Mouse (Mus musculus): Measurements from ENCODE around the gene Hist1h2ag. TPM values are rescaled to one million over a fixed set of nuclear protein-coding genes. Genes with fewer than 3 reads are reported as not detected.

Gene Hist1h2ag
- total RNA-seq (2023): 10 to 100 TPM; 70.3 to 95.1 TPM

GRCm38 (mm10) chr13:22042568-22043502 is at the start of gene Hist1h2ag, which contains the start of gene Hist1h2bj:
Gene Hist1h2ag, minus strand, starts transcription at chr13:22042944.
Gene Hist1h2bj, plus strand, starts transcription at chr13:22043214.

GRCm38 (mm10) chr13:22084140-22084539 is 41.4 kb upstream of the Hist1h2ag start, which contains the start of gene Vmn1r188:
Gene Vmn1r188, plus strand, starts transcription at chr13:22084440.

GRCm38 (mm10) chr13:22041142-22041536 is 1.6 kb downstream of the Hist1h2ag start, which contains the start of gene Hist1h4i:
Gene Hist1h4i, minus strand, starts transcription at chr13:22041362.

GRCm38 (mm10) chr13:22035267-22036148 is 7.2 kb downstream of the Hist1h2ag start, which contains the start of the genes Hist1h2ah and Hist1h2bk:
Gene Hist1h2ah, minus strand, starts transcription at chr13:22035568.
Gene Hist1h2bk, plus strand, starts transcription at chr13:22035870.

GRCm38 (mm10) chr13:22009642-22010041 is 33.1 kb downstream of the Hist1h2ag start, which contains the start of gene Prss16:
Gene Prss16, minus strand, starts transcription at chr13:22009742.

Other genes with a start within 250 kb of the Hist1h2ag start
- 100 to 1,000 TPM; 251 to 269 TPM for gene Hist1h2bq, start 232.7 kb downstream of the Hist1h2ag start, total RNA-seq (2023)
- 100 to 1,000 TPM; 319 to 332 TPM for gene Hist1h2ao, start 232.5 kb downstream of the Hist1h2ag start, total RNA-seq (2023)
- 100 to 1,000 TPM; 475 to 486 TPM for gene Hist1h4m, start 231.2 kb downstream of the Hist1h2ag start, total RNA-seq (2023)
- gene Hist1h4n, start 210.7 kb downstream of the Hist1h2ag start, total RNA-seq (2023): 100 to 1,000 TPM in 1 of 2 experiments, 10 to 100 TPM in 1; 62.8 to 128 TPM
- 10 to 100 TPM; 73.3 to 83.2 TPM for gene Hist1h2ap, start 209.4 kb downstream of the Hist1h2ag start, total RNA-seq (2023)
- 100 to 1,000 TPM; 244 to 262 TPM for gene Hist1h2br, start 209.2 kb downstream of the Hist1h2ag start, total RNA-seq (2023)
- 1 to 10 TPM; 1.5 to 2.3 TPM for gene Zfp184, start 97.8 kb downstream of the Hist1h2ag start, total RNA-seq (2023)
- not detected for gene Pom121l2, start 61.8 kb downstream of the Hist1h2ag start, total RNA-seq (2023)
- under 1 TPM in 1 of 2 experiments, not detected in 1; 0.70 TPM for gene Prss16, start 33.2 kb downstream of the Hist1h2ag start, total RNA-seq (2023)
- 10 to 100 TPM; 49.1 to 92.2 TPM for gene Hist1h2ah, start 7.4 kb downstream of the Hist1h2ag start, total RNA-seq (2023)
- gene Hist1h2bk, start 7.1 kb downstream of the Hist1h2ag start, total RNA-seq (2023): 10 to 100 TPM; 50.9 to 62.1 TPM
- gene Hist1h4i, start 1.6 kb downstream of the Hist1h2ag start, total RNA-seq (2023): 100 to 1,000 TPM; 118 to 131 TPM
- 100 to 1,000 TPM in 1 of 2 experiments, 10 to 100 TPM in 1; 96.7 to 143 TPM for gene Hist1h2bj, start 270 bp upstream of the Hist1h2ag start, total RNA-seq (2023)
- gene Vmn1r188, start 41.5 kb upstream of the Hist1h2ag start, total RNA-seq (2023): not detected
- not detected for gene Vmn1r189, start 62.9 kb upstream of the Hist1h2ag start, total RNA-seq (2023)
- not detected for gene Vmn1r191, start 141.0 kb upstream of the Hist1h2ag start, total RNA-seq (2023)
- gene Vmn1r192, start 148.2 kb upstream of the Hist1h2ag start, total RNA-seq (2023): not detected
- not detected for gene Vmn1r193, start 180.2 kb upstream of the Hist1h2ag start, total RNA-seq (2023)
- gene Vmn1r194, start 201.3 kb upstream of the Hist1h2ag start, total RNA-seq (2023): not detected
- not detected for gene Vmn1r195, start 227.6 kb upstream of the Hist1h2ag start, total RNA-seq (2023)
- not detected for gene Vmn1r196, start 247.0 kb upstream of the Hist1h2ag start, total RNA-seq (2023)

All from B cell, adult 67 days (primary cell).